Mouse (Mus musculus): ENCODE data around the gene Olfr323.

The Olfr323 gene

DNA sequence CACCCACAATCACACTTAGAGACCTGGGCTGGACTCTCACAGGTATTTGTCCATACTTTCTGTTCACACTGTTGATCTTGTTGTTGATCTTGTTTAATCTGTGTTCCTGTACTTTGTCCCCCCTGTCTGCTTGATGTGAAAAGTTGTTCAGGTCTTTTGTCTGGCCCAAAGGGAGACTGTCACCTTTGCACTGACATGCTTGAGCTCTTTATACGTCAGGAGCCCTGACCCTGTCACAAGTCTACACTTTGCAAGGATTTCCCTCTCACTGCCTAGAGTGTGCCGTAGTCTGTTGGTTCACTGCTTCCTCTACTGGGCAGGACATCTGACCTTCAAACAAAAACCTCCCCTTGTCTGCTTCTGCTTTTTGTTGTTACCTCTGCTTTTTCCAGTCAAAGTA, 25.6 kb downstream of the Olfr323 start:
- DNase-seq (ENCODE audit: extremely low spot score, low read depth, low spot score) = no peak

- no peak for DNase-seq (ENCODE audit: extremely low spot score, low read depth, low spot score)
Measured at GRCm38 (mm10) chr11:58602800-58603560, 27.3 kb downstream of the Olfr323 start.

DNA sequence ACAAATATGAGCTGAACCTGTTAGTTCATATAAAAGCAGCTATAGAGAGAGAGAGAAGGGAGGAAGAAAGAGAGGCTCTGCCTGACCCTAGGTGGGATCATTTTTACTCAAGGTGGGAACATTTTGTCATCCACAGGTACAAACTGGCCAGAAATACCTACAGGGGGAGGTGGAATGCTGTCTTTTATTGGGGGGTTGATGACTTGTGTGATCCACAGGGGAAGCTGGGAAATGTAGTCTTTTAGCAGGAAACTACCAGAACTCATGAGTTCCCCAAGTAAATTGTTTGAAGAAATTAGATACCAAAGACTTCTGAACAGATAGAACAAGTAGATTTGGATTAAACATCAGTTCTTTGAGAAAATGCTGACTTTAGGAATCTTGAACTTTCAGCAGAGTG, 28.2 kb downstream of the Olfr323 start:
- DNase-seq (ENCODE audit: extremely low spot score, low read depth, low spot score) = no peak

GRCm38 (mm10) chr11:58597837-58598236, 32.5 kb downstream of the Olfr323 start:
- DNase-seq (ENCODE audit: extremely low spot score, low read depth, low spot score) = no peak

- no peak for DNase-seq (ENCODE audit: extremely low spot score, low read depth, low spot score)
Measured at GRCm38 (mm10) chr11:58594814-58595213, 35.5 kb downstream of the Olfr323 start, which contains the start of gene Olfr324. Olfr324 (plus strand) TSS chr11:58595114.

GRCm38 (mm10) chr11:58588620-58589250, 41.6 kb downstream of the Olfr323 start:
- no peak for DNase-seq (ENCODE audit: extremely low spot score, low read depth, low spot score)

DNA sequence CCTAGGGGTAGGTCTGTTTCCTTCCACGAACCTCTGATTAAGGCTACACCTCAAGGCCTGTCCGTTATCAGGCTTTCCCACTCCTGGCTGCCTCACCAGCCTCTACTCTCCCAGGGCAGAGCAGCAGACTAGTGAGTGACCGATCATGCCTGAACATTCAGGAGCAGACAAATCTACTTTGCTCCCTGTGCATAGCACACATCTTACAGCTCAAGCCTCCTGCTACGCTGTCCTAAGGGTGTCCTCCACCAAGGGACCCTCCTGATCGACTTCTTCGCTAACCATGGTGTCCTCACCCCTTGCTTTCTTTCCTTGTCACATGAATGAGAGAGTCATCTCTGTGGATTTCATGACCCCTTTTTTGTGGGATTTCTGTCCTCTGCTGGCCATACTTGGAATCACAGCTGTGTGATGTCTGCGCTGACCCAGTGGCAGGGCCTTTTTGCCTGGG, 42.4 kb downstream of the Olfr323 start:
- peak; percentile 39 for DNase-seq (ENCODE audit: extremely low spot score, low read depth, low spot score)

DNA sequence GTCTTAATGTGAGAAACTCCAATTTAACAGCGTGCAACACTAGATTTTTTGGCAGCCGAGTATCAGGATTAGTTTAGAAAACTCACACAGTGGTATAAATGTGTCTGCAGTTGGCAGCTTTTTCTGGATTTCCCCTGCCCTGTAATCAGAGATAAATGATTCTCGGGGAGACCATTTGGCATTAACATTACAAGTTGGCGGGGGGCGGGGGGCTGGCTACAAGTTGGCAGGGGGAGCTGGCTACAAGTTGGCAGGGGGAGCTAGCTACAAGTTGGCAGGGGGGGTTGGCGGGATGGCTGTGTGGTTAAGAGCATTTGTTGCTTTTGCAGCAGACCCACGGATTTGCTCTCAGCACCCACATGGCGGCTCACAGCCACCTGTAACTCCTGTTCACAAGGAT, 51.7 kb downstream of the Olfr323 start:
- DNase-seq (ENCODE audit: extremely low spot score, low read depth, low spot score) = no peak

DNA sequence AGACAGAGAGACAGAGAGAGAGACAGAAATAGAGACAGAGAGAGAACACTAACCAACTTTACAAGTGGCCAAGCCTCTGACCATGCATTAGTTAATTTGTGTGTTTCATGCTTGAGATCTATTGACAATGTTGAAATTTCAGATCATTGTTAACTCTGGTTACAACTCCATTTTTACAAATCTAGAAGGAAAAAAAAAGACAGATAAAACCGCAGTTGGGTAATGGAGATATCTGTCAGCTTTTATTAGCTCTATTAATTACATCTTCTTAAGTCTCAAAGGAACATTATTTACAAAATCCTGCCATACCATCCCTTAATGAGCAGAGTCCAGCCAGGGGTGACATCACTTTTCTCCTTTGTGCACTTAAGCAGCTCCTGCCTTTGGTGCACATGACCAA, 52.9 kb downstream of the Olfr323 start, which contains the start of gene Olfr325:
TSS of gene Olfr325 (plus strand) at position 301 of the 400 bp plus-strand sequence.
- no peak for DNase-seq (ENCODE audit: extremely low spot score, low read depth, low spot score)
